Mouse (Mus musculus) megakaryocyte, adult 5-6 weeks (primary cell): ENCODE results near the gene Bri3bp. TPM values are rescaled to one million over a fixed set of nuclear protein-coding genes. Genes with fewer than 3 reads are reported as not detected.
"Not testable (repeated sequence)": the region's sequence is repeated elsewhere in the genome, so short reads cannot be mapped to it uniquely, and the experiment has no call there.

Source experiments
- ATAC-seq: 2 replicates; pipeline ENCODE4 v1.8.0; 2016; ENCODE audit warnings: mild to moderate bottlenecking, inconsistent platforms; ENCODE audit not compliant: poor library complexity, severe bottlenecking
- total RNA-seq, 2 experiments: library from RNA; stranded (forward) in 1 of 2; stranded (reverse) in 1 of 2; fragments of 153-499, 151-499 nt in 1 of 2; fragments of 221-1000, 200-1000 nt in 1 of 2; gene quantifications; 2 replicates each; pipeline versions ENCODE4 v1.2.3 to v1.2.4; 2015 to 2017

The Bri3bp gene
- total RNA-seq, 2 experiments from 2014 or later: 19.7 to 49.2 TPM

GRCm38 (mm10) chr5:125482474-125482873 lies 41.1 kb downstream of the Bri3bp start:
- peak; percentile 33 for ATAC-seq

- ATAC-seq: peak; percentile 75
Measured at GRCm38 (mm10) chr5:125483712-125484611, 42.6 kb downstream of the Bri3bp start.

GRCm38 (mm10) chr5:125485031-125485778 lies 43.8 kb downstream of the Bri3bp start:
- ATAC-seq: peak; percentile 59

- no peak for ATAC-seq
Measured at GRCm38 (mm10) chr5:125486088-125486487, 44.7 kb downstream of the Bri3bp start.

- ATAC-seq: no peak
Measured at GRCm38 (mm10) chr5:125487375-125488115, 46.2 kb downstream of the Bri3bp start.

- ATAC-seq: no peak
Measured at GRCm38 (mm10) chr5:125488116-125488455, 46.7 kb downstream of the Bri3bp start.

- not testable (repeated sequence) for ATAC-seq
Measured at GRCm38 (mm10) chr5:125488953-125489352, 47.6 kb downstream of the Bri3bp start.

GRCm38 (mm10) chr5:125491107-125491506 lies 49.7 kb downstream of the Bri3bp start:
- no peak for ATAC-seq

GRCm38 (mm10) chr5:125492379-125493092 lies 51.2 kb downstream of the Bri3bp start:
- no peak for ATAC-seq

GRCm38 (mm10) chr5:125493093-125493423 lies 51.7 kb downstream of the Bri3bp start:
- ATAC-seq: no peak

- no peak for ATAC-seq
Measured at GRCm38 (mm10) chr5:125495655-125496054, 54.3 kb downstream of the Bri3bp start.

GRCm38 (mm10) chr5:125497821-125498600 lies 56.6 kb downstream of the Bri3bp start:
- ATAC-seq: peak; percentile 68

- peak; percentile 72 for ATAC-seq
Measured at GRCm38 (mm10) chr5:125501505-125501904, 60.1 kb downstream of the Bri3bp start.

- ATAC-seq: no peak
Measured at GRCm38 (mm10) chr5:125502186-125502585, 60.8 kb downstream of the Bri3bp start.

- peak; percentile 81 for ATAC-seq
Measured at GRCm38 (mm10) chr5:125503628-125504027, 62.3 kb downstream of the Bri3bp start.

- no peak for ATAC-seq
Measured at GRCm38 (mm10) chr5:125504692-125505091, 63.3 kb downstream of the Bri3bp start.

GRCm38 (mm10) chr5:125505968-125506367 lies 64.6 kb downstream of the Bri3bp start:
- ATAC-seq: no peak

- ATAC-seq: no peak
Measured at GRCm38 (mm10) chr5:125507582-125507981, 66.2 kb downstream of the Bri3bp start.

GRCm38 (mm10) chr5:125508006-125508405 lies 66.6 kb downstream of the Bri3bp start:
- no peak for ATAC-seq

GRCm38 (mm10) chr5:125509541-125509940 lies 68.2 kb downstream of the Bri3bp start:
- ATAC-seq: peak; percentile 87
